Mouse (Mus musculus): ENCODE data around the gene Cst12. TPM values are rescaled to one million over a fixed set of nuclear protein-coding genes. Genes with fewer than 3 reads are reported as not detected.

Gene Cst12
- polyA plus RNA-seq (2014; fragmentation: Illumina TruSeq; extraction: RNeasy Lipid Tissue Mini Kit (QIAGEN cat#74804); ENCODE audit: low read depth, low replicate concordance), result 377 TPM

DNA sequence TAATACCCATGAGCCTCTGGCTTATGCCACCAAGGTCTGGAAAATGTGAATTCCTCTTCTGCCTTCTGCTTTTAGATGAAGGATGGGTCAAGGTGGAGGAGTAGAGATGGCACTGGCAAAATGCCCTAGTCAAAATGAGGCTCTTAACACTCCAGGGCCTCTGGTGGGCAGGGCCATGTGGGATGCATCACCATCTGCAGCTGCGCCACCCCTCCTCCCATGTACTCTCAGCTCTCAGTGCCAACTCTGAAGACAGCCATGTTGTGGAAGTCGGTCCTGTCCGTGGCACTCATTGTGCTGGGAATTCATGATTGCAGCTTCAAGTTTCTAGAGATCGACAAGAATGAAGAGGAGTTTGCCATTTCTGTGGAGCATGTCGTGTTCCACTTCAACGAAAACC is at the start of gene Cst12:
Cst12 (plus strand) TSS at position 220 of the 400 bp plus-strand sequence.

DNA sequence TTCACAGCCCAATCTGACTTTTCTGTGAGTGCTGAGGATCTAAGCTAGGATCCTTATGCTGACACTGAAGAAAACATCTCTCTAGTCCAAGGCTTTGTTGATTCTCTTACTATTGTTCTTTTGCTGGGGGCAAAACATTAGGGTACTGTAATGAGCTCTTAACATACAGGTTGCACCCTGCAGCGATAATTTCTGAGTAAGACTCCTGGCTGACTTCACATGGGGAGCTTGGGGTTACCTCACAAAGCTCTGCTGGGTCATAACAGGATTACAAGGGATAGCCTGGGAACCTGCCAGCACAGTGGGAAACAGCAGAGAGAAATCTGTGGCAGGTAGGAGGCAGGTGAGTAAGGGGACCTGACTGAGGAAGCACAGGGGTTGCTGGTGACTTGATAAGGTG is 39.1 kb upstream of the Cst12 start, which contains the start of gene Cstl1:
Cstl1 (plus strand) TSS at position 301 of the 400 bp plus-strand sequence.

DNA sequence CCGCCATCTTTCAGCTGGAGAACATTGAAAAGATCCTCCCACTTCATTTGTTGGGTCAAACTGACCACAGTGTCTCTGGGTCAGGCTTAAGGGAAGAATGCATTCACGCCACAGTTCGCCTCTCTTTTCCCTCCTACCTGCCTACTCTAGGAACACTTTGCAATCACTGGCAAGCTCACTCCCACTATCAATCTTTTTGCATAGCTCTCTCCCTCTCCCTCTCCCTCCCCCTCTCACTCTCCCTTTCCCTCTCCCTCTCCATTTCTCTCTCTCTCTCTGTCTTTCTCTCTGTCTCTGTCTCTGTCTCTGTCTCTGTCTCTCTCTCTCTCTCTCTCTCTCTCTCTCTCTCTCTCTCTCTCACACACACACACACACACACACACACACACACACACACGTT is 17.8 kb upstream of the Cst12 start, which contains the start of gene Cst11:
Cst11 (minus strand) TSS at position 101 of the 400 bp plus-strand sequence.

DNA sequence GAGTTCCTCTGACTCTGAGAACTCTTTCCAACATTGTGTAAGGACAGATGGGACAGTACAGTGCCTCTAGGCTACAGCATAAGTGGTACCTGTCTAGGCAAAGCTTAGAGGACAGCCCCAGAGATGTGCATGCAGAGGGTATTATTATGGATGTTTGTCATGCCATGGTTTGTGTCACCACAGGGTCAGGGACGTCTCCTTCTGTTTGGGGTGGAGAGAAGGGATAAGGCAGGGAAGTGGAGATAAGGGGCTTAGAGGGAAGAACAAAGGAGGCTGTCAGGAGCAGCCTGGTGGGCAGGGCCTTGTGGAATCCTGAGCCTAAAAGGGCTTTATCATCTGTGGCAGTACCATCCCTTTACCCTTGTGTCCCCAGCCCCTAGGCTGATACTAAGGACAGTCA is 7.5 kb upstream of the Cst12 start, which contains the start of gene 8030411F24Rik:
8030411F24Rik (plus strand) TSS at position 301 of the 400 bp plus-strand sequence.

DNA sequence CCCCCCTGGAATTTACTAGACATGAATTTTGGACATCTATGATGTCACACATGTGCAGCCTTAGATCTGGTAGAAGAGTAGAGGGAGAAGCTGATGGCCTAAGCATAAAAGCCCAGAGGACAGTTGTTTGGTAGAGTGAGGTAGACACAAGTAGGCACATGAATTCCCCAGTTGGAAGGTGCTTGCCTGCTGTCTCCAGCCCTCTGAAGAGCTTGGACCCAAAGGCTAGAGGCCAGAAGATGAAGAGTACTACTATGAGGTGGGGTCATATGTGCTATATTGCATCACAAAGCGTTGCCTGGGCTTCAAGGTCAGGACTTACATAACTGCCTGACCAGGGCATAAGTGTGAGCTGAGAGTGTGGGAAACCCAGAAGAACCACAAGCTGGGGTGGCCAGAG is 9.3 kb downstream of the Cst12 start, which contains the start of gene Cst8:
Cst8 (plus strand) TSS at position 301 of the 400 bp plus-strand sequence.

DNA sequence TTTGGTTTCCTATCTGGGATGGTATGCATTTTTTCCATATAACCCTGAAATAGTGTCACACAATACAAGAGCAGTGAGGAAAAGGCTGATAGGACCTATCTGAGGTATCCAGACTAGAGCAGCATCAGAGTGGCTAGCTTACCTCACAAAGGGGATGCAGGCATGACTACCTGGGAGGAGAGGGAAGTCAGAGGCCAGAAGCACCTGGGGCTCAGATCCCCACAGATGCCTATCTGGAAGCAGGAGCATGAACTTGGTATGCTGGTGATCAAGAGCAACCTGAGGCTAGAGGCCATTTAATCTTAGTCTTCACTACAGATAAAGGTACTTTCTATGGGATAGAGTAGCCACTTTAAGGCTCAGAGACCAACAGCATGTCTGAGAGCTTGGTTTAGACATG is 30.7 kb downstream of the Cst12 start, which contains the start of gene Cst13:
Cst13 (plus strand) TSS at position 173 of the 400 bp plus-strand sequence.

DNA sequence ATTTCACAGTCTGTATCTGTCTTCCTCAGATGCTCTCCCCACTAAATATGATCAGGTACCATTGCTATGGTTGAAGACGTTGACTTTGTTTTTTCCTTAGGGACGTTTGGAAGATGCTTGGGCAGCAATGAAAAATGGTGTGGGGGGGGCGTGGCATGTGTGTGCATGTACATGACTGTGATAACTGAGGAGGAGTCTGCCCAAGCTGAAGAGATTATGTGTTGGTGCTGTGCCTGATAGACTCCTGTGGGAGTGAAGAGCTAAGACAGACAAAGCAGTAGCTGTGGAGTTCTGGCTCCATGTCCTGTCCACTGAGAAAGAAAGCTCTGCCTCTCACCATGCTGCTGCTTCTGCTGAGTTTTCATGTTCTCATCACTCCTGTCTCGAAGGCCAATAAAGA is 45.8 kb downstream of the Cst12 start, which contains the start of gene Cst9:
Cst9 (plus strand) TSS at position 236 of the 400 bp plus-strand sequence.

Other genes starting within 250 kb of the Cst12 start
- 44.3 TPM for gene Nxt1, start 116.8 kb upstream of the Cst12 start, polyA plus RNA-seq (2014; fragmentation: Illumina TruSeq; extraction: RNeasy Lipid Tissue Mini Kit (QIAGEN cat#74804); ENCODE audit: low read depth, low replicate concordance)
- gene Gzf1, start 108.3 kb upstream of the Cst12 start, polyA plus RNA-seq (2014; fragmentation: Illumina TruSeq; extraction: RNeasy Lipid Tissue Mini Kit (QIAGEN cat#74804); ENCODE audit: low read depth, low replicate concordance), result 24.6 TPM
- gene Napb, start 56.9 kb upstream of the Cst12 start, polyA plus RNA-seq (2014; fragmentation: Illumina TruSeq; extraction: RNeasy Lipid Tissue Mini Kit (QIAGEN cat#74804); ENCODE audit: low read depth, low replicate concordance), result 3.0 TPM
- 160 TPM for gene Cstl1, start 39.0 kb upstream of the Cst12 start, polyA plus RNA-seq (2014; fragmentation: Illumina TruSeq; extraction: RNeasy Lipid Tissue Mini Kit (QIAGEN cat#74804); ENCODE audit: low read depth, low replicate concordance)
- gene Cst11, start 17.9 kb upstream of the Cst12 start, polyA plus RNA-seq (2014; fragmentation: Illumina TruSeq; extraction: RNeasy Lipid Tissue Mini Kit (QIAGEN cat#74804); ENCODE audit: low read depth, low replicate concordance), result 0.56 TPM
- gene 8030411F24Rik, start 7.4 kb upstream of the Cst12 start, polyA plus RNA-seq (2014; fragmentation: Illumina TruSeq; extraction: RNeasy Lipid Tissue Mini Kit (QIAGEN cat#74804); ENCODE audit: low read depth, low replicate concordance), result 61.1 TPM
- 1,021 TPM for gene Cst8, start 9.4 kb downstream of the Cst12 start, polyA plus RNA-seq (2014; fragmentation: Illumina TruSeq; extraction: RNeasy Lipid Tissue Mini Kit (QIAGEN cat#74804); ENCODE audit: low read depth, low replicate concordance)
- 338 TPM for gene Cst13, start 30.7 kb downstream of the Cst12 start, polyA plus RNA-seq (2014; fragmentation: Illumina TruSeq; extraction: RNeasy Lipid Tissue Mini Kit (QIAGEN cat#74804); ENCODE audit: low read depth, low replicate concordance)
- gene Cst9, start 45.8 kb downstream of the Cst12 start, polyA plus RNA-seq (2014; fragmentation: Illumina TruSeq; extraction: RNeasy Lipid Tissue Mini Kit (QIAGEN cat#74804); ENCODE audit: low read depth, low replicate concordance), result 758 TPM
- 84.1 TPM for gene 9230104L09Rik, start 75.7 kb downstream of the Cst12 start, polyA plus RNA-seq (2014; fragmentation: Illumina TruSeq; extraction: RNeasy Lipid Tissue Mini Kit (QIAGEN cat#74804); ENCODE audit: low read depth, low replicate concordance)
- gene Cst3, start 86.3 kb downstream of the Cst12 start, polyA plus RNA-seq (2014; fragmentation: Illumina TruSeq; extraction: RNeasy Lipid Tissue Mini Kit (QIAGEN cat#74804); ENCODE audit: low read depth, low replicate concordance), result 22.5 TPM
- gene Gm1330, start 213.9 kb downstream of the Cst12 start, polyA plus RNA-seq (2014; fragmentation: Illumina TruSeq; extraction: RNeasy Lipid Tissue Mini Kit (QIAGEN cat#74804); ENCODE audit: low read depth, low replicate concordance), result not detected
- gene Gm10750, start 227.9 kb downstream of the Cst12 start, polyA plus RNA-seq (2014; fragmentation: Illumina TruSeq; extraction: RNeasy Lipid Tissue Mini Kit (QIAGEN cat#74804); ENCODE audit: low read depth, low replicate concordance), result 0.91 TPM

Data from testis, adult 10 weeks (tissue).